Mouse (Mus musculus) thymus, adult 2 months (tissue): Measurements from ENCODE around the gene Med19.

Experiments
- CTCF ChIP-seq: fragments of 200-500 bp; IDR thresholded peaks from 2 replicates; pipeline ENCODE4 v1.5.1; 2012; ENCODE audit warnings: mild to moderate bottlenecking, control low read depth, low read length, moderate library complexity, borderline replicate concordance; ENCODE audit not compliant: control insufficient read depth, poor library complexity, insufficient read depth; ENCODE audit errors: extremely low read depth
- POLR2A ChIP-seq: fragments of 200-500 bp; IDR thresholded peaks from 2 replicates; pipeline ENCODE4 v1.6.1; 2012; ENCODE audit warnings: mild to moderate bottlenecking, low read length, control low read depth, moderate library complexity; ENCODE audit not compliant: control insufficient read depth, poor library complexity, insufficient read depth; ENCODE audit errors: extremely low read depth

GRCm38 (mm10) chr2:84640833-84641232, 37.4 kb upstream of the Med19 start:
- TF ChIP-seq POLR2A (no peak), CTCF (no peak)
